Comparison of ENCODE assay signal across 13 mouse cellular contexts in genomic region chr9:57564609-57565008, GRCm38 (mm10). TPM values are rescaled to one million over a fixed set of nuclear protein-coding genes. Genes with fewer than 3 reads are reported as not detected.
"Had no signal": no experiment of that assay in that cellular context is flagged by ENCODE, and none has a peak within 500 bp of the region (broad histone marks: within the 10 kb centered on the region; RNA-seq: fewer than 3 reads in every experiment).

No protein-coding gene starts in this region.

- H3K4me3 ChIP-seq: limb, embryonic 13.5 days; liver, embryonic 15.5 days; midbrain, embryonic 13.5 days; myocyte; neural tube, embryonic 15.5 days had no signal

- H3K27ac ChIP-seq: liver, embryonic 15.5 days; midbrain, embryonic 13.5 days had no signal

- H3K9me3 ChIP-seq: limb, embryonic 13.5 days; liver, embryonic 15.5 days; midbrain, embryonic 13.5 days; neural tube, embryonic 15.5 days had no signal

- ATAC-seq: lung, postnatal 0 days; midbrain, embryonic 13.5 days had no signal

- DNase-seq: left cerebral cortex, postnatal 4 days; lung, adult 2 months; lung, postnatal 36 days; thymus, postnatal 4 days had no signal

- H3K9ac ChIP-seq: limb, embryonic 13.5 days; liver, embryonic 15.5 days; midbrain, embryonic 13.5 days; neural tube, embryonic 15.5 days had no signal

- H3K4me2 ChIP-seq: liver, embryonic 15.5 days; midbrain, embryonic 13.5 days; neural tube, embryonic 15.5 days had no signal

- H3K27me3 ChIP-seq: limb, embryonic 13.5 days; liver, embryonic 15.5 days; midbrain, embryonic 13.5 days; neural tube, embryonic 15.5 days had no signal

RNA-seq across cellular contexts. Expression of gene Cplx3, which starts 41.5 kb away (rescaled TPM):
- polyA plus RNA-seq: large intestine, adult 2 months; limb, embryonic 13.5 days; liver, adult 2 months; liver, embryonic 15.5 days; lung, adult 2 months; lung, postnatal 0 days; stomach, postnatal 0 days had no signal
